Mouse (Mus musculus) bone marrow, adult 2 months (tissue): ENCODE data around the gene Rab30. TPM values are rescaled to one million over a fixed set of nuclear protein-coding genes. Genes with fewer than 3 reads are reported as not detected.

ENCODE experiments used
- H3K27ac ChIP-seq: fragments of 200-500 bp; 2 replicates; pipeline ENCODE4 v1.5.1; 2012; ENCODE audit warnings: low read depth, mild to moderate bottlenecking, control low read depth, inconsistent platforms, low read length; ENCODE audit not compliant: control insufficient read depth, poor library complexity, insufficient read depth
- H3K4me1 ChIP-seq: fragments of 200-500 bp; 2 replicates; pipeline ENCODE4 v1.6.1; 2011; ENCODE audit warnings: low read length; ENCODE audit not compliant: control insufficient read depth, insufficient read depth
- H3K4me3 ChIP-seq: fragments of 200-500 bp; replicated peaks from 2 replicates; pipeline ENCODE3; 2011; ENCODE audit warnings: mild to moderate bottlenecking, low read depth, low read length, control low read depth; ENCODE audit not compliant: control insufficient read depth
- CTCF ChIP-seq: fragments of 200-500 bp; IDR thresholded peaks from 2 replicates; pipeline ENCODE4 v1.5.1; 2011; ENCODE audit warnings: low read length, control low read depth; ENCODE audit not compliant: control insufficient read depth, insufficient read depth
- POLR2A ChIP-seq: fragments of 200-500 bp; IDR thresholded peaks from 2 replicates; pipeline ENCODE4 v1.6.1; 2011; ENCODE audit warnings: low read depth, mild to moderate bottlenecking, control low read depth, low read length, borderline replicate concordance; ENCODE audit not compliant: control insufficient read depth
- WGBS: fragments of 180-500 bp; shearing (Covaris S2); methylation state at CpG from one replicate; pipeline ENCODE4 v1.1.7; 2018; 5-methylcytosine and 5-hydroxymethylcytosine counted together
- polyA plus RNA-seq: library from polyadenylated mRNA; stranded (reverse); fragments of >200 nt; gene quantifications from 2 replicates; pipeline ENCODE4 v1.2.4, GENCODE M21; 2011; ENCODE audit warnings: low replicate concordance; ENCODE audit not compliant: missing spikeins, insufficient read depth, insufficient read length

Rab30 gene
- polyA plus RNA-seq, 1 experiment: 6.8 TPM

DNA sequence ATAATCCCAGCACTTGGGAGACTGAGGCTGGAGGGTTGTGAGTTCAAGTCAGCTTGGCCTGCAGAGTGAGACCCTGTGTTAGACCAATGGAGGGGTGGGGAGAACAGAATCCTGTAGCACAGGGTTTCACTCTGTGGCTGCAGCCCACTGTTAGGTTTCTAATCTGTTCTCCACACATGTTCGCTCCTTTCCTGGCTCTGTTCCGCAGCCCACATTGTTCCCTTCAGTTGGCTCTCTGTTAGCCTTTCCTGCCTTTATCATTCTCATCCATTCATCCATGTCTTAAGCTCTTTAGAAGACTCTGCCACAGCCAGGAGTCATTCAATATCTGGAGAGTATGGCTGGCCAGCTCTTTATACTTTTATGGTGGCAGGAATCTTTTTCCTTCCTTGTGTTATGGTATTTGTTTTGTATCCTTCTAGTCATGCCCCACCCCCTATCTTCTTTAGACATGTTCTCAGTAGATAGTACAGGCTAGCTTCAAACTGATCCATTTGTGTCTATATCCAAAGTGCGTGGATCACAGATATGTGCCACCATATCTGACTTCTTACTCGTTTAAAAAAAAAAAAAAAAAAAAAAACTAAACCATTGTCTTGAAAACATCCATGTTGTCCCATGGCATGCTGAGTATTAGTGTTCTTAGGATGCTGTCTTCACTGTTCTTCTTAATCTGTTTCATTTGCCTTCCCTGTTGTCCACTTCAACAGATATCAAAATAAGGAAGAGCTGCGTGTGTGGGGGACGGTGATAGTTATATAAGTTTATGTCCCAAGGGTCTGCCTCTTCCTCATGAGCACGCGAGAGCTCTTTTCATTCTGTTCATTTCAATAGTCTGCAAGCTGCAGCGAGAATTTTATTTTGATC lies 142.7 kb downstream of the Rab30 start:
- Histone ChIP-seq H3K4me1 (peaks cover 4% of the 10 kb centered on the region), H3K27ac (peak overlapping the region; percentile 5; the same call in 1 of the 2 replicates), H3K4me3 (no peak overlapping the region)
- TF ChIP-seq POLR2A (no peak), CTCF (no peak)
- WGBS: 66% methylated on average over 9 of the region's 9 CpGs

- TF ChIP-seq POLR2A: no peak
- TF ChIP-seq CTCF: no peak
- 75% methylated on average over 6 of the region's 6 CpGs for WGBS
- peaks cover 4% of the 10 kb centered on the region for H3K4me1 ChIP-seq
- H3K27ac ChIP-seq: peak overlapping the region; percentile 48; the same call in 1 of the 2 replicates
- H3K4me3 ChIP-seq: no peak overlapping the region
Observed at GRCm38 (mm10) chr7:92884998-92885660, 143.7 kb downstream of the Rab30 start.

DNA sequence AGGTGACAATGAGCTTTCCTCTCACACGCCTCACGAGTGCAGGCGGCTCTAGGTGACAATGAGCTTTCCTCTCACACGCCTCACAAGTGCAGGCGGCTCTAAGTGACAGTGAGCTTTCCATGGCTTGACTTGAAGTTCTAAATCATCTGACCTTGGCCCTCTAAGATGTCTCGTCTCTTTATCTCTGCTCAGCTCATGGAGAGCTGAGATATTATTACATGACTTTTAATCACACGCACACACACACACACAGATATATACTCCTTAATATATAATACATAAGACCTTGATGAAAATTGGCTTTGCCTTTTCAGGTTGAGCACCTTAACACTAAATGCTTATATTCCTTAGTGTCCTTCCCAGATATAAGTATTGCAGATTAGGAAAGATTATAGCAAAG lies 145.4 kb downstream of the Rab30 start:
- TF ChIP-seq POLR2A: no peak
- no peak for TF ChIP-seq CTCF
- no peak overlapping the region for H3K4me3 ChIP-seq
- peak overlapping the region; percentile 12 for H3K27ac ChIP-seq
- peaks cover 4% of the 10 kb centered on the region for H3K4me1 ChIP-seq
- 64% methylated on average over 7 of the region's 7 CpGs for WGBS

GRCm38 (mm10) chr7:92887230-92887629 lies 145.8 kb downstream of the Rab30 start:
- Histone ChIP-seq H3K27ac (no peak overlapping the region), H3K4me1 (peaks cover 2% of the 10 kb centered on the region; the same call in 1 of the 2 replicates), H3K4me3 (no peak overlapping the region)
- WGBS: 85% methylated on average over 5 of the region's 5 CpGs
- no peak for TF ChIP-seq CTCF
- no peak for TF ChIP-seq POLR2A

- 74% methylated on average over 1 of the region's 1 CpGs for WGBS
- no peak overlapping the region for H3K4me3 ChIP-seq
- peaks cover 2% of the 10 kb centered on the region; the same call in 1 of the 2 replicates for H3K4me1 ChIP-seq
- H3K27ac ChIP-seq: no peak overlapping the region
- TF ChIP-seq POLR2A (no peak), CTCF (no peak)
Observed at GRCm38 (mm10) chr7:92890211-92890610, 148.8 kb downstream of the Rab30 start.

DNA sequence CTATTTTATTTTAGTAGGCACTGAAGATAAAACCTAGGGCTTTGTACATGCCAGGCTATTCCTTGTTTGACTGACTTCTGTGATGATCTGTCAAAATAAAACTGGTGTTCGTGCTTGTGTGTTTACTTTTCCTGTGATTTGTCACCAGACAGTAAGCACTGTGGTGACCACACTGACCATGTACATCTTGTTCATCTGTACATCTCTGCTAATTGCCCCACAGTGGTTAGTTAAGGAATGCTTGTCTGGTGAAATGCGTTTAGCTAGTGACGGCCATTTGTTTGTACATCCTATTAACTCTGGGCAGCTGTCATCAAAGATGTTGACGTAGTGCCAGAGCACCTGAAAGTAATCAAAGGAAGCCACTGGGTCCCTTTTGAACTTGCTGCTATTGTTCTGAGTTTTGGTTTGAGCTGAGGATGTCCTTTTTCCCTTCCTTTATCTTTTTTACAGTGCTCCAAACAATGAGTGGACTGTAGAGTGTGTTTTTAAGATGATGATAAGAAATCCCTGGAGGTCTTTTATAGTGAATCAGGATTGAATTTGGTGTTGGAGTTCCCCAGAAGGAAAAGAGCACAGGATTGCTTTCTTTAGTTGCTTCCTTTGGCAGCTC lies 149.3 kb downstream of the Rab30 start:
- H3K4me1 ChIP-seq: peaks cover 2% of the 10 kb centered on the region; the same call in 1 of the 2 replicates
- no peak for TF ChIP-seq CTCF
- TF ChIP-seq POLR2A: no peak
- H3K27ac ChIP-seq: no peak overlapping the region
- 88% methylated on average over 4 of the region's 4 CpGs for WGBS
- H3K4me3 ChIP-seq: no peak overlapping the region

DNA sequence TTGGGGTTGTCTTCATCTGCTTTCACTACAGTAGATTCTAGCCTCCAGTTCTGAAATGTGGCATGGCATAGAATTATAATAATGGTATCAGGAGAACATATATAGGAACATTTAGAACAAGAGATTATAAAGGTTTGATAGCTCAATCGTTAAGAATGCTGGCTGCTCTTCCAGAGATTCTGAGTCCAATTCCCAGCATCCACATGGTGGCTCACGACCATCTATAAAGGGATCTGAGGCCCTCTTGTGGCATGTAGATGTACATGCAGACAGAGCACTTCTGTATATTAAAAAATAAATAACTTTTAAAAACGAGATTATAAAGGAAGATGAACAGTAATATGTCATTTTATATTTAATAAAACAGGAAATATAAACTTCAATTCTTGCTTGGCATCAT lies 152.1 kb downstream of the Rab30 start:
- H3K4me3 ChIP-seq: no peak overlapping the region
- TF ChIP-seq CTCF (0 out of 2 replicates have a peak, but pooled peaks have one; percentile 6), POLR2A (no peak)
- no peaks in the 10 kb centered on the region for H3K4me1 ChIP-seq
- no peak overlapping the region for H3K27ac ChIP-seq
- WGBS: 32% methylated on average over 3 of the region's 3 CpGs

Other genes with a start within 250 kb of the Rab30 start
- gene Ccdc90b, start 180.5 kb upstream of the Rab30 start, polyA plus RNA-seq: 4.6 and 6.3 TPM in 2 replicates
- gene Ankrd42, start 104.5 kb upstream of the Rab30 start, polyA plus RNA-seq: 0.95 TPM in 1 of 2 replicates, not detected in the other
- 22.2 and 42.1 TPM in 2 replicates for gene Pcf11, start 71.7 kb upstream of the Rab30 start, polyA plus RNA-seq
- 6.2 and 14.7 TPM in 2 replicates for gene Ddias, start 132.6 kb downstream of the Rab30 start, polyA plus RNA-seq
- gene Prcp, start 132.9 kb downstream of the Rab30 start, polyA plus RNA-seq: 32.8 and 34.1 TPM in 2 replicates